Mouse (Mus musculus): ENCODE results near the gene Trpv2. TPM values are rescaled to one million over a fixed set of nuclear protein-coding genes. Genes with fewer than 3 reads are reported as not detected.

The Trpv2 gene
- polyA plus RNA-seq, 1 experiment from 2014 or later, result 8.2 TPM

DNA sequence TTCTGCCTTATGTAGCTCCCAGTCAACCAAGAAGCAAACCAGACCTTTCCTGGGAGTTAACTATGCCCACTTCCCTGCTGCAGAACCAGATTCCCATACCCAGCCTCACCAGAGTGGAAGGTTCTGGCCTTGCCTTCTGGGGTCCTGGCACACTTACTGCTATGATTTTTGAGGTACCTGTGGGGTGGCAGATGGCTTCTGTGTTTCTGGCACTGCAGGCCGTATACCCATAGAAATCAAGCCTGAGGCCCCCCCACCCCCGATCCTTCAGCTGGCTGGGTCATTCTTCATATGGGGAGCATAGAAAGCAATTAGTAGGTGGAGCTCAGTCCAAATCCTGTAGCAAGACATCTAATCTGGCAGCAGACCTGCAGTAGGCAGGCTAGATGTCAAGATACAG is 16.7 kb downstream of the Trpv2 start:
- Histone ChIP-seq H3K4me2 (no peak overlapping the region), H3K9ac (no peak overlapping the region), H3K4me3 (no peak overlapping the region), H3K4me1 (no peaks in the 10 kb centered on the region), H3K9me3 (replicated peaks) (no peaks in the 10 kb centered on the region), H3K36me3 (ENCODE audit: poor library complexity, severe bottlenecking) (0 out of 2 replicates have a peak, but pooled peaks cover 8% of the 10 kb centered on the region), H3K27me3 (no peaks in the 10 kb centered on the region), H3K27ac (no peak overlapping the region)
- no peak for ATAC-seq
- 85% methylated on average over 2 of the region's 2 CpGs for WGBS

DNA sequence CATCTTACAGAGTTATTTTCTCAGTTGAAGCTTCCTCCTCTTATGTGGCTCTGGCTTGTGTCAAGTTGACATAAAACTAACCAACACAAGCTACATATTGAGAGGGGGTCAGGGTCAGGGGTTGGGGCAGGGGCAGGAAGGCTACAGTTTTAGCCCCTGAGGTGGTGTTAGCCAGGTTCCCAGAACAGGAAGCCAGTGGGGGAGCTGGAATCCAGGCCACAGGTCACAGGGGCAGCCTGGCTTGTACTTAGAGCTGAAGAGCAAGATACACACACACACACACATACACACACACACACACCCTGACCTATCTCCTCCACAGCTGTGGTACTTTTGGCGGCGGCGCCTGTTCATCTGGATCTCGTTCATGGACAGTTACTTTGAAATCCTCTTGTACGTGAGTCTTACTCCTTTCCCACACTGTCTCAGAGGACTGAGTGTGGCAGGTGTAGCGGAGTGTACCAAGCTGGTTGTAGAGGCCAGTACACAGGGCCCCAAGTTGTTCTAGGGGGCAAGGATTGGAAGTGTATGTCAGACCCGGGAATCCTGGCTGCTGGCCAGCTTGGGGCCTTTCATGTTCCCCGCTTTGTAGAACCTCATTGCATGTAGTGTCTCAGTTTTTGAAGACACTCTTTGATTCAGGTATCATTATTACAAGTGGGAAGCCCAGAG is 17.8 kb downstream of the Trpv2 start:
- H3K27ac ChIP-seq, result no peak overlapping the region
- H3K27me3 ChIP-seq, result no peaks in the 10 kb centered on the region
- 89% methylated on average over 8 of the region's 8 CpGs for WGBS
- no peaks in the 10 kb centered on the region for H3K4me1 ChIP-seq
- H3K4me2 ChIP-seq, result no peak overlapping the region
- no peaks in the 10 kb centered on the region for H3K9me3 ChIP-seq (replicated peaks)
- H3K9ac ChIP-seq, result no peak overlapping the region
- no peak overlapping the region for H3K4me3 ChIP-seq
- H3K36me3 ChIP-seq (ENCODE audit: poor library complexity, severe bottlenecking), result 0 out of 2 replicates have a peak, but pooled peaks cover 8% of the 10 kb centered on the region
- no peak for ATAC-seq

DNA sequence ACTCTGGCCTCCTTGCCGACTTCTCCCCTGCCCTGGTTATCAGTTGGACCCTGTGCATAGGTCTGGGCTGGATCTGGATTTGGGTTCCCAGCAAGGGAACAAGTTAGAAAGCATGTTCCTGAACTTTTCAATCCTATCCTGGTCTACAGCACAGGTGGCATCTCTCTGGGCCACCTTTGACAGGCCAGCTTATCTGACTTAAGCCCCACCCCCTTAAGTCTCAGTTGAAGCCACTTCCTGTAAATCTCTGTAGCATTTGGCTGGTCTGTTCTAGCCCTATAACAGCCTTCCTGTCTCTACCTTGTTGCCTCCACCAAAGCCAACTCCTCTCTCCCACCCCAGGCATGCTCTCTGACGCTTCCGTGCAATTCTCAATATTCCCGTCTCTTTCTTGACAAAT is 24.3 kb downstream of the Trpv2 start:
- Histone ChIP-seq H3K27me3 (no peaks in the 10 kb centered on the region), H3K27ac (no peak overlapping the region), H3K4me1 (peaks cover 10% of the 10 kb centered on the region), H3K4me2 (no peak overlapping the region), H3K9ac (no peak overlapping the region), H3K36me3 (ENCODE audit: poor library complexity, severe bottlenecking) (no peaks in the 10 kb centered on the region), H3K9me3 (replicated peaks) (no peaks in the 10 kb centered on the region), H3K4me3 (no peak overlapping the region)
- no peak for ATAC-seq
- WGBS, result 89% methylated on average over 4 of the region's 4 CpGs

DNA sequence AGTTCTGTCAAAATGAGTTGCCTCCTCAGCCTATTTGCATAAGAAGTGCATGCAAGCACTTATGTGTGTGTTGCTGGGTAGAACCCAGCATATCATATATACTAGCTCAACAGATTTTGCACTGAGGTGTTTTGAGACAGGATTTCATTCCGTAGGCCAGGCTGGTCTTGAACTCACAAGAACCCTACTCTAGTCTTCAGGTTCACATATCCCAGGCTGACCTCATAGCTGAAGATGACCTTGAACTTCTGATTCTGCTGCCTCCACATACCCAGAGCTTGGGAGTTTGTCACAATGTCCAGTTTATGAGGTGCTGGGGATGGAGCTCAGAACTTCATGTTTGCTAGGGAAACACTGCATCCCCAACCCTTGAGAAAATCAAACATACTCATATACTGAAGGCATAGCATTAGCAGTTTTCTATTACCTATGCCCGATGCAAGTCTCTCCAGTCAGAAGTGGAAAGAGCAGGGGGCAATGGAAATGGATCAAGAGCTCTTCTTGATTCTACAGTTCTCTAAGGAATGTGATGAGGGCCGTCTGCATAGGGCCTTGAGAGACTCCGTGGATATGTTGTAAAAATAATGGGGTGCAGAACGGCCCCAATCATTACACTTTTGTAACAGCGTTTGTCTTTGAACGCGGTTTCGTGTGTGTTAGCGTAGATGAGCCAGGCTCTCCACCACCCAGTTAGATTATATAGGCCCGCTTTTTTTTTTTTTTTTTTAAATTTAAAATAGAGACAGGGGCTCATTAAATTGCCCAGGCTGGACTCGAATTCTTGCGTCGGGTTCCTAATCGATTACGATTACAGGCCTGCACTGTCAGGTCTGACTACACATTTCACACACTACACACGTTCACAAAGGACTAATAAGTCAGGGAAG is 27.7 kb downstream of the Trpv2 start:
- H3K27ac ChIP-seq, result peak overlapping the region; percentile 91
- H3K4me3 ChIP-seq, result peak overlapping the region; percentile 90
- ATAC-seq, result peak; percentile 1
- 11% methylated on average over 17 of the region's 17 CpGs for WGBS
- peaks cover 44% of the 10 kb centered on the region for H3K4me1 ChIP-seq
- no peaks in the 10 kb centered on the region for H3K27me3 ChIP-seq
- peaks cover 33% of the 10 kb centered on the region for H3K36me3 ChIP-seq (ENCODE audit: poor library complexity, severe bottlenecking)
- H3K9me3 ChIP-seq (replicated peaks), result no peaks in the 10 kb centered on the region
- peak overlapping the region; percentile 99 for H3K9ac ChIP-seq
- peak overlapping the region; percentile 91 for H3K4me2 ChIP-seq

DNA sequence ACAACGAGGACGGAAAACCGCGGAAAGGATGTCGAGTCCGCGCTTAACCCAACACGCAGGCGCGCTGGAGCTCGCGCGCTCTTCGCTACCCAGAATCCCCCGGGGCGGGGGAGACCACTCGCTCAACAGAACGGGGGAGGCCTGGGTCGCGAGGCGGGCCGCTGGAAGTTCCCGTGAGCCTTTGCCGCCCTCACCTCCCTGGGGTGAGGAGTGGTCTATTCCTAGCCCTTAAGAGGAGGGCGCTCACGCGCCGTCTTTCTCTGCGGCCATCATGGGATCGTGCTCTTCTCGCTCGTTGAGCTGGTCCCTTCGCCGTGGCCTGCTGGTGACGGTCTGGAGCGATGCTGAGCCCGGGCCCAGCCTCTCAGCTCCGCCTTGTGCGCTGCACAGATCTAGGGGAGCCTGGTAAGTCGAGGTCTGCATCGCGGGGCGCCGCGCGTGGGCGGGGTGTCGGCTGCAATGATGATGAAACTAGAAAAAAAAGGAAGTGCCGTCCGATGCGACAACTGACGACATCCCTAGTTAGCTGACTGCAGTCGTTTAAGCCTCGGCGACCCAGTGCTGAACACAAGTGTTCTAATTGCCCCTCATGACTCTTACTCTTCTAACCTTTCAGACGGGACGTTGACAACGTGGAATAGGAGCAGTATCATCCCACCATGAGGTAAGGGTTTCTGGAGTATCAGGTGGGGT is 28.5 kb downstream of the Trpv2 start:
- H3K9ac ChIP-seq, result peak overlapping the region; percentile 99
- peak overlapping the region; percentile 90 for H3K4me3 ChIP-seq
- H3K9me3 ChIP-seq (replicated peaks), result no peaks in the 10 kb centered on the region
- H3K27me3 ChIP-seq, result no peaks in the 10 kb centered on the region
- peaks cover 40% of the 10 kb centered on the region for H3K36me3 ChIP-seq (ENCODE audit: poor library complexity, severe bottlenecking)
- under 1% methylated on average over 58 of the region's 58 CpGs for WGBS
- ATAC-seq, result peak; percentile 97
- peaks cover 48% of the 10 kb centered on the region for H3K4me1 ChIP-seq
- H3K27ac ChIP-seq, result peak overlapping the region; percentile 91
- H3K4me2 ChIP-seq, result peak overlapping the region; percentile 91

DNA sequence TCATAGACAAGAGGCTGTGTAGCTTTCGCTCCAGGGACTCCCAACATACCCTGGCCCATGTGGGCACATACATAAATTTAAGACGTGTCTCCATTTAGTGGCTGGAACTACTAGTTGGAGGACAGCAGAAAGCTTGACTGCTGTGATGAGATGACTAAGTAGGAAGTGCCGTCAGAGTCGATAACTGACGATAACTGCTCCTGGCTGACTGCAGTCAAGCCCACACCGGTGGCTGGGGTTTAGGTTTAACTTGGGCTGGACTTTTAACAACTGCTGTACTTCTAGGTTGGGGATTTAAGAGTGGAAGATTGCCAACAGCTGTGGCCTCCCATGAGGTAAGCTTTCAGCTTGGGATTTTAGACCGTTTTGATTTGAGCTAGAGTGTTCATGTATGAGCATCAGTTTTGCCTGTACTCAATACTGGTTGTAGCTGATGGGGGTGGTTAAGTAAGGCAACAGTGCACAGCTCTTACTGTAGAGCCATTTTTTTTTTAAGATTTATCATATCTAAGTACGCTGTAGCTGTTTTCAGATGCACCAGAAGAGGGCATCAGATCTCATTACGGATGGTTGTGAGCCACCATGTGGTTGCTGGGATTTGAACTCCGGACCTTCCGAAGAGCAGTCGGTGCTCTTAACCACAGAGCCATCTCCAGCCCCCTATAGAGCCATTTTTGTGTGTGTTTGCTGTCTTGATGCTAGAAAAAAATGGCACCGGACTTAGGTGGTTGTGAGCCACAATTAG is 29.2 kb downstream of the Trpv2 start:
- ATAC-seq, result no peak
- peaks cover 48% of the 10 kb centered on the region for H3K4me1 ChIP-seq
- no peaks in the 10 kb centered on the region for H3K9me3 ChIP-seq (replicated peaks)
- peak overlapping the region; percentile 99 for H3K9ac ChIP-seq
- peak overlapping the region; percentile 90 for H3K4me3 ChIP-seq
- WGBS, result under 1% methylated on average over 13 of the region's 13 CpGs
- H3K27ac ChIP-seq, result peak overlapping the region; percentile 91
- peaks cover 48% of the 10 kb centered on the region for H3K36me3 ChIP-seq (ENCODE audit: poor library complexity, severe bottlenecking)
- H3K27me3 ChIP-seq, result no peaks in the 10 kb centered on the region
- H3K4me2 ChIP-seq, result peak overlapping the region; percentile 91

DNA sequence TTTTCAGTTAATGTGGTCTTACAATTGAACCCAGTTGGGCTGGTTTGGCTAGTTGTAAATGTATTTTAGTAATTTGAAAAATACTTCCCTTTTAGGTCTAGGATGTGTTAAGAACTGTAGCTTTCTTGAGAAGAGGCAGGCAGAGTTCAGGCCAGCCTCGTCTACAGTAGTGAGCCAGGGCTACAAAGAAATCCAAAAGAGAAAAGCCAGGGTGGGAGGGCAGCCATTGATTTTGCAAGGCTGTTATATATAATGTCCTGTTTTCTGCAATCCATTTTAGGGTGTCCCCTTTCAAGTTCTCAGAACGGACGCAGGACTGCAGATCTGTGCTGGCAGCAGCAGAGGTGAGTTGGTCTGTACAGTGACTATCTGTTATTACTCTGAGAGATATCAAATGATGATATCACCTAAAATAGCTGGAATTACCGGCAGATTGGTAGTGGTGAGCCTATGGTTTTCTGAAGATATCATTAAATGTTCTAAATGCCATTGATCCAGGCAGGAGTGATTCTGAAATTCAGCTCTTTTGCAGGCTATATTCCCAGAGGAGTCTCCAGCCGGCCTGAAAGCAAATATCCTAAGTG is 29.9 kb downstream of the Trpv2 start:
- H3K27me3 ChIP-seq, result no peaks in the 10 kb centered on the region
- peak overlapping the region; percentile 91 for H3K4me2 ChIP-seq
- ATAC-seq, result no peak
- peak overlapping the region; percentile 90 for H3K4me3 ChIP-seq
- WGBS, result 16% methylated on average over 5 of the region's 5 CpGs
- no peaks in the 10 kb centered on the region for H3K9me3 ChIP-seq (replicated peaks)
- H3K9ac ChIP-seq, result peak overlapping the region; percentile 99
- peaks cover 48% of the 10 kb centered on the region for H3K4me1 ChIP-seq
- H3K27ac ChIP-seq, result peak overlapping the region; percentile 41; the same call in 1 of the 2 replicates
- peaks cover 55% of the 10 kb centered on the region for H3K36me3 ChIP-seq (ENCODE audit: poor library complexity, severe bottlenecking)

DNA sequence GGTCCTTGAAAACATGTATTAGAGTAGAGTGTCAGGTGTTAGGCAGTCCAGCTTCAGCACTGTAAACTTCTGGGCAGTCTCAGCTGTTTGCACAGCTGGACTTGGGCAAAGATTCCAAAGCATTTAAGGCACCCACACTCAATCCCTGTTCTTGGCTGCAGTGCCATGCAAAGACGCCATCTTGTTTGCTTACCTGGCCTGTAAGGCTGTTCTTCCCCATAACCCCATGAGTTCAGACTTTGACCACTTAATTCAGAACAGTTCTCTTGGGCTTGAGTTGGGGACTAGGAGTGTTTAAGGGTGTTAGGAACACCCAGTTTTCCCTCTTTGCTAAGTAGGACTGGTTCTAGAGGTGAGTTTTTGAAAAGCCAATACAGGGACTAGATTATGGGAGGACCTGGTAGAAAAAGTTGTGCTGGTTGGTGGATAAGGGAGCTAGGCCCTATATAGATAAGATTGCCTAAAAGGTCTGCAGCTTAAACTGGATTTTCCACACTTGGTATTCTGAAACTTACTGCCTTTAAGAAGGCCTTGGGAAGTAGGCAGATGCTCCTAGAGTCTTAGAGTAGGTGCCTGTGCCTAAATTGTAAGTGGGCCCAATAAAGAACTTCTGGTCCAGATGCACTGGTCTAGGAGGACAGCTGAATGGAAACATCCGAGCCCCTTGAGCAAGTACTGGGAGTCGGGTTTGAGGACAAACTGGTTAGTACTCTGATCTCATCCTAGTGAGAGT is 30.8 kb downstream of the Trpv2 start:
- Histone ChIP-seq H3K27ac (peak overlapping the region; percentile 41), H3K4me3 (peak overlapping the region; percentile 90), H3K4me2 (peak overlapping the region; percentile 91), H3K4me1 (peaks cover 48% of the 10 kb centered on the region), H3K36me3 (ENCODE audit: poor library complexity, severe bottlenecking) (peaks cover 63% of the 10 kb centered on the region), H3K9me3 (replicated peaks) (no peaks in the 10 kb centered on the region), H3K27me3 (no peaks in the 10 kb centered on the region), H3K9ac (peak overlapping the region; percentile 99)
- no peak for ATAC-seq
- 19% methylated on average over 3 of the region's 3 CpGs for WGBS

DNA sequence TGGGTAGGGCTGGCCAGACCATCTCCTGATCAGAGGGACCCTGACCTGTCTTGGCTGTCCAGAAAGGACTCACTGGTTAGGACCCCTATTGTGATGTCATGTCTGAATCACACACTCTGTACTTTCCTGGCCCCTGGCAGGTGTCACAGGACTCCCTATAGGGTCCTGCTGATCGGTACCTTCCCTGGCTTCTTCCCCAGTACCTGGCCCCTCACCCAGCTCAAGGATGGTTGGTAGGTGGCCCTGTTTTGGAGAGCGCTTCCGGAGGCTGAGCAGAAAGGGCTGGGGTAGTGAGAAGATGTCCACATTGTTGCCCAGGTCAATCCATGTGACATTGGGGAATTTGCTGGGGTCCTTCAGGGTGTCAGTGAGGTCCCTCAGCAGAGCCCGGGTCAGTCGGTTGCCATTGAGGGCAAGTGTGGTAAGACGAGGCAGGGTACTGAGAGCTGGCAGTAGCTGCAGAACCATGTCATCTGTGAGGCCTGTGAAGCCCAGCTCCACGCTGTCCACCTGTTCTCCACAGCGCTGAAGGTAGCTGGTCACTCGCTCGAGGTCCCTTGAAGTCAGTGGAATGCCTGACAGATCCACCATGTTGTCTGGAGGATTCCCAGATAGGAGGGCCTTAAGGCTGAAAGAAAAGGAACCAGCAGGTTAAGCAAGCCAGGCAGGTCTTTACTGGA is 31.5 kb downstream of the Trpv2 start:
- Histone ChIP-seq H3K27ac (peak overlapping the region; percentile 41), H3K4me3 (peak overlapping the region; percentile 90), H3K36me3 (ENCODE audit: poor library complexity, severe bottlenecking) (peaks cover 70% of the 10 kb centered on the region), H3K9me3 (replicated peaks) (no peaks in the 10 kb centered on the region), H3K4me1 (peaks cover 48% of the 10 kb centered on the region), H3K27me3 (no peaks in the 10 kb centered on the region), H3K9ac (peak overlapping the region; percentile 99), H3K4me2 (peak overlapping the region; percentile 91)
- ATAC-seq, result no peak
- 43% methylated on average over 10 of the region's 10 CpGs for WGBS
